Mouse (Mus musculus) olfactory bulb, adult 2 months (tissue): Measurements from ENCODE around the gene App.

Experiments
- CTCF ChIP-seq: fragments of 200-500 bp; IDR thresholded peaks from 2 replicates; pipeline ENCODE4 v1.5.1; 2012; ENCODE audit warnings: low read depth, mild to moderate bottlenecking, low read length, moderate library complexity; ENCODE audit not compliant: insufficient read depth
- POLR2A ChIP-seq: fragments of 200-500 bp; IDR thresholded peaks from 2 replicates; pipeline ENCODE4 v1.6.1; 2012; ENCODE audit warnings: mild to moderate bottlenecking, low read depth, low read length, moderate library complexity; ENCODE audit not compliant: insufficient read depth

GRCm38 (mm10) chr16:85195622-85196021, 22.1 kb upstream of the App start:
- no peak for TF ChIP-seq CTCF
- no peak for TF ChIP-seq POLR2A
